Mouse (Mus musculus) hindlimb bud, embryonic 11.5 days (tissue): Measurements from ENCODE around the gene Gabpb2.
A peak's percentile ranks its signal among the peaks of the same experiment; 100 is the strongest.
"Not testable (repeated sequence)": the region's sequence is repeated elsewhere in the genome, so short reads cannot be mapped to it uniquely, and the experiment has no call there.

Experiments used
- DNase-seq: peaks from one replicate; pipeline ENCODE4 v3.0.0-alpha.2; 2012; ENCODE audit warnings: low read depth, low spot score; ENCODE audit errors: extremely low spot score

The Gabpb2 gene

DNA sequence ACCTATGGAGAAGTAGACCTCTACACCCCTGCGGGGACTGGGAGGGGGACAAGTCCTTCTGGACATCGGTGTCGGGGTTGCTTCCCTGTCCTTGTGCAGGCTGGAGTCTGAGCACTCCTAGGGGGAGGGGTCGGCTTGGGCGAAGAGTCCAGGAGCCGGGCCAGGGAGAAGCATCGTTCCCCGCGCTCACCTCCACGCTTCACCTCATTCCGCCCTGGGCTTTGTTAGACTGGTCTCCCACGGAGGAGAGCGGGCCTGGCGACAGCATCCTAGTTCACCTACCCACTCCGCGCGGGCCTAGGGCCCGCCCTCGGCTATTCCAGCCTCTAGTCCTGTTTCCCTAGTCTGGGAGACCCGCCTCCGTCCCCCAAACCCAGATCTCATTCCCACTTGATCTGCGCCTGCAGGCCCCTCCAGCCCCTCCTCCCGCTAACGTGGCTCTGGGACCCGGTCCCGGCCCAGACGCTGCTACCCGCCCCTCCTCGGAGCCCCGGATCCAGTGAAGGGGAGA, 56.6 kb downstream of the Gabpb2 start:
- DNase-seq: no peak

DNA sequence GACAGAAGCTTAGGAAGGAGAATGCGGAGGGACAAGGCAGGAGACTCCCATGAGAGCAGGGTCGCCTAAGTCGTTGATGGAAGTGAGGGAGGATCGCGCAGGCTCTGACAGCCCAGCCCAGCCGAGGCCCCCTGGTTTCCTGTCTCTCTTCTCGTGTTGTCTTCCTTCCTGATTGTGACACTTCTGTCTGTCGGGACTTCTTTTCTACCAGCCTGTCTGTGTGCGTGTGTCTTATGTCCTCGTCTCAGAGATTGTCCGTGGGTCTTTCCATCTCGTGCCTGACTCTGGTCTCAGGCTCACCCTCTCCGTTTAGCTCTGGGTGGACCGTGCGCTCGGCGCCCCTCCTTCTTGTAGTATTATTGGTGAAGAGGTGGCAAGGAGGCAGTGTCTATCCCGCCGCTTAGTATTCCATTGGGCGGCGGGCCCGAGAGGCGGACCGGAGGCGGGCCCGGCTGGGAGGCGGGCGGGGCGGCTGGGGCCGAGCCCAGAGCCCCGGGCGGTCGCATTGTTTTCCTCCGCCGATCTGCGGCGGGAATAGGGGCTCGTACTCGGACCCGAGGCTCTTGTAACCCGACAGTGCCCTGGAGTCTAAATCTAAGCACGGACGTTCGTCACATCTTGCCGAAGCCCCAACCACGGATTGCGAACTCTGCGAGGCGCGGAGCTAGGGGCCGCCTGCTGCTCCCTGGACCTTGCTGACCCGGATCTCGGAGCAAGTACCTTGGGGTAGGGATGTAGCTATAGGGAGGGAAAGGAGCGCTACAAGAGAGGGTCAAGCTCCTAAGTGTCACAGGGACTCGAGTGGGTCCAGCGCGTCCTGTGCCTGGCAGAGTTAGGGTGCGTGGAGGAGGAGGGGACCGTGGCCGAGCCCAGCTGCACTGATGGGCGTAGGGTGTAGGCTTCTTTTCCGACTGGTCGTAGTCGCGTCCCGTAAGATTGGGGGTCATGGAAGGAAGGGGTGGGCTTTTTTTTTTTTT, 57.4 kb downstream of the Gabpb2 start, which contains the start of gene Sema6c:
Gene Sema6c, plus strand, starts transcription at position 471 of the 977 bp plus-strand sequence.
- peak; percentile 66 for DNase-seq

DNA sequence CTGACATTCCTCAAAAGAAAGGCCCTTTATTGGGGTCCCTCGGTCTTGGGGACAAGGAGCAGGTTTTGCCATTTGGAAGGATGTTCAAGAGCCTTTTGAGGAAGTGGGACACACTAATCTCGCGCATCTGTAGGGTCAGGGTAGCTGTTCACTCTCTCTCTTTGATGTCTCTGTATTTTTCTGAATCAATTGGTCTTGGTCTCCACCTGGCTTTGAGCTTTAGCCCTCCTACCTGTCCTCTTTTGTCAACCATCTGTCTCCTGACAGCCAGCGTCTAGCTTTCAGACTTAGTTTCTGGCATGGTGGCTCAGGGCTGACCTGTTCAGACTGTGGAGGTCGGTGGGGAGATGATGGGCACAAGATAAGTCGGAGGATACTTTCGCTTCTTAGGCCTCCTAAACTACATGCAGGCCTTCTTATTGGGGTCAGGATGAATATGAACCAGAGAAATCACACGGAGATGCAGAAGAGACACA, 58.2 kb downstream of the Gabpb2 start:
- DNase-seq: no peak

DNA sequence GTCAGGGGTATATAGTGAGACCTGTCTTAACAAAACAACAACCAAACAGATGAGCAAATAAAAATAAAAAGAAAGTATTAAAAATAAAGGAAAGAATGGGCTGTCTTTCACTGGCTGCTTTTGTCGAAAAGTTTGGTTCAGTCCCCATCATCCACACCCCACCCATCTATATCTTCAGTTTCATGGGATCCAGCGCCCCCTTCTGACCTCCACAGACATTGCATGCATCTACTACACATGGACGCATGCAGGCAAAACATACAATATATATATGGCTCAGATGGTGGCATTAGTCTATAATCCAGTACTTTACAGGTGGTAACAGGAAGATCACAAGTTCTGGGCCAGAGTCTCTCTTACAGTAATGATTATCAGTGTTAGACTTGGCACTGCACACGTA, 63.8 kb downstream of the Gabpb2 start:
- no peak for DNase-seq

DNA sequence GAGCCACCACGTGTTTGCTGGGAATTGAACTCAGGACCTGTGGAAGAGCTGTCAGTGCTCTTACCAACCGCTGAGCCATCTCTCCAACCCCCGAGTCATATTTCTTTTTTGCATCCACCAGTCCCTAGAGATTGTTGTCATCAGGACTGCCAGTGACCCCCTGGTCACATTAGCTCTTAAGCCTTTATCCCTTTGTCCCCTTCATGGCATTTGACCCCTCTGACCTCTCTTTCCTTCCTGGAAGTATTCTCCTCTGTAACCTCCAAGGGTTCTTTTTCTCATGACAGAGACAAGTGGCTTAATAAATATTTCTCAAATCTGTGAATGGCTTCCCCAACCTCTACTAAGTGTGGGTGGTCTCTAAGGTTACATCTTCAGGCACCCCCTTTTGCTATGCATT, 69.8 kb downstream of the Gabpb2 start:
- no peak for DNase-seq

DNA sequence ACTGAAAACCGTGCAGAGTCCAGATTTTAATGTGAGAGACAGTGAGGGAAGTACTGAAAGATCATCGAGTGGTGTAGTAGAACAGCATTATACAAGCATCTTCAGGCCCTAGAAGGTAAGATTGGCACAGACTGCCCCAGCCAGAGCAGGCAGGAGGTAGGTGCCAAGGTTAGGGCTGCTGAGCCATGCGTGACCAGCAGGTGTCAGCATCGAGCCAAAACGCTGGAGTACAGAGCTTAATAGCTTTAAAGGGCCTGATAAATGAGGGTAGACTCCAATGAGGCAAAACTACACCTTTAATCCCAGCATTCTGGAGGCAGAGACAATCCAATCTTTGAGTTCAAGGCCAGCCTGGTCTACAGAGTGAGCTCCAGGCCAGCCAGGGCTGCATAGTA, 75.1 kb downstream of the Gabpb2 start:
- DNase-seq: peak; percentile 54

DNA sequence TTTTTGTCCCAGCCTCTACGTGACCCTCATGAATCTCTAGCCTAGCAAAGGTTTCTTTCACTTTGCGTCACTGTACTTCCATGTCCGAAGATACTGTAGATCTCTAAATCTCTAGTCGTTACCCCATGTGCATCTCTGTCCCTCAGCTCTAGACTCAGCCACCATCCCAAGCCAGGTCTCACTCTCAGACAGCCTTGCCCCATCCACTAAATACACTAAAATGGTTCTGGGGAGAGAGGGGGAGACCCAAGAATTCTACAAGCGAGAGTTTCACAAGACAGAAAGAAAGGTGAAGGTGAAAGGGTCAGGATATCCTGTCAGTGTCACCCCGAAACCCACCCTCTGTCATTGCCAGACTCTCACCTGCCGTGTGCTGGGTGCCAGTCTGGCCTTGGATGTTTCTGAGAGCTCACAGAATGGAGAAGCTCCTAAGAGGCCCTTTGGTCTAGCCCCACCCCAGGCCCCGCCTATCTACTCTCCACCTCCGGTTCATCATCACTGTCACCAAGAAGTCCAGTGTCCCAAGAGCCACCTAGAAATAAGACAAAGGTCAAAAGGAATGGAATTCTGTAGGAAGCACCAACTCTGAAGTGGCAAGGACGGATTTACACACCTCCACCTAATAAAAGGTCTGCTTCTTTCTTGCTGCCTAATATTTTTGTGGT, 75.6 kb downstream of the Gabpb2 start, which contains the start of gene Tnfaip8l2:
Gene Tnfaip8l2, minus strand, starts transcription at position 409 of the 665 bp plus-strand sequence.
- DNase-seq: no peak

DNA sequence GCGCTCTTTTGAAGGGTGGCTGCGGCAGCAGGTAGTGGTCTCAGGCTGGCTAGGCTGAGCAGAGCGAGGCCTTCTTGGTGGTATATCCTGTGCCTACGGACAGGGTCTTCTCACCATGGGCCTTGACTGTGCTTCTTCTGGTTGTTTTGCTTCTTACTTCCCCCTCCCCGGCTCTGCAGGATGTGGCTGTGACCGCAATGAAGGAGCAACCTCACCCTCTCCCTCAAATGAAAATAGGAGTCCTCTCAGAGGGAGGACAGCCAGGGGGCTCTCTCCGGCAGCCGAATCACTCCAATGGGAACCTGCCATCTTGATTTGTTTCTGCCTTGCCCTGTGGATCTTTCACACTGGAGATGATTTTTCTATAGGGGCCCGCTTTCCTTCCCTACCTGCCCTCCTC, 76.2 kb downstream of the Gabpb2 start:
- DNase-seq: no peak

DNA sequence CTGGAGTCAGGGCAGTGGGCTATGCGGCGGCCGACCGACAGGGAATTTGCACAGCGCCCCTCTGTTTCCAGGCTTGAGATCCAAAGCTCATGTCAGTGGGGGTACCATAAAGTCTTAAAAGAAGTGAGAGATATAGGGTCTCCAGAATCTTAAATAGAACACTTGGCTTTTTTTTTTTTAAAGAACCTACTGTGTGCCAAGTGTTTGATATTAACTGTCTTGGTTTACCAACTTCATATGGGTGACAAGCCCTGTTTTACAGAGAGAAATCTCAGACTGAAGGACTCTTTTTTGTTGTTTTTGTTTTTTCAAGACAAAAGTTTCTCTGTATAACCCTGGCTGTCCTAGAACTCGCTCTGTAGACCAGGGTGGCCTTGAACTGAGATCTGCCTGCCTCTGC, 76.9 kb downstream of the Gabpb2 start:
- DNase-seq: no peak

DNA sequence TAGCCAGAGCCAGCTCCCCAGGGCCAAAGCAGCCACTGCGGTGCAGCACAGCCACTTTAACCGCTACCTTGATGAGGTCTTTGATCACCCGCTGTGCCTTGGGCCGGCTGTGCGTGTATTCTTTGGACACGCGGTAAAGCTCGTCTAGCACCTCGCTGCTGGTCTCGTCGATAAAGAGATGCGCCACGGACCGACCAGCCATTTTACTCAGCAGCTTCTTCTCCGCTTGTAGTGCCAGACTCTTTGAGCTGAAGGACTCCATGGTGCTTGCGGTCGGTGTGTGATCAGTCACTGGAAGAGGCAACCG, 77.5 kb downstream of the Gabpb2 start:
- no peak for DNase-seq

DNA sequence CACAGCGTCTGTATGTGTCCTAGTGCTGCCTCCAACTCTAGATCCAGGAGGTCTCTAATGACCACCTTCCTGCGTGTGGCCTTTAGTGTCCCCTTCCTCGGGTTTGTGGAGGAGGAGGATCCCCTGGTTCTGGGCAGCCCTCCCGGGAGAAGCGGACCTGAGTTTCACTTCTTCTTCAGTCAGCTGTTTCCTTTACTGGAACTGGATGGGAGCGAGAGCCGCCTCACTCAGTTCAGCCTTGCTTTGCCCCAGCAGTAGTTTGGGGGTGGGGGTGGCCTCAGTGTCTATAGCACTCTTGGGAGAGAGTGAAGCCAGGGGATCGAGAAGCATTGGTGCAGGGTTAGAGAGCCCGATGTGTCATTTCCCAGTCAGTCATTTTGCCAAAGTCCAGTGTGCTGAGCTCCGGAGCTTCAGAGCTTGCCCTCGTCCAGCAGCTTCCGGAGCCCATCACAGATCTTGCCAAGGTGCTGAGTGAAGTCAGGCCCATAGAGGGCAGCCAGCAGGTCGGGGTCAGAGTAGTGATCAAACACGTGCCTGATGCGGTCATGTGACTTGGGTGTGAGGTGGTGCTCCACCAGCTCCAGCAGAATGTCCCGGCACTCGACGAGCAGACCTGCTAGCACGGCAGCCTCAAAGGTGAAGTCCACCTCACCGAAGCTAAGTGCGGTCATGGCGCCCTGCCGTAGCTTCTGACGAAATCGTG, 78.0 kb downstream of the Gabpb2 start:
- DNase-seq: no peak

DNA sequence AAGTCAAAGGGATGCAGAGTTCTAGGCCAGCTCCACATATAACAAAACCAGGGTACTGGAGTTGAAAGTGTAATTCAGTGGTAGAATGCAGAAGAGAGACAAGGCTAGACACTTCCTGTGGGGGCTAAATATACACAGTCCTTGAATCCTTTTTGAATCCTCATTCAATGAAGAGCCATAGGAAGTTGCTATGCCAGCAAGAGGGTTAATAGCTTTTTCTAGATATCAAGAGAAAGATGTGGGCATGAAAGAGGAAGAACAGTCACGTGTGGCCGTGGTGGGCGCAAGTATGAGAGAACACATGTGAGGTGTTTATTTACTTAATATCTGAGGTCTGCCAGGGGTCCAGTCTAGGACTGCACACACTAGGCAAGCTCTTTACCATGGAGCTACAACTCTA, 81.4 kb downstream of the Gabpb2 start:
- no peak for DNase-seq

DNA sequence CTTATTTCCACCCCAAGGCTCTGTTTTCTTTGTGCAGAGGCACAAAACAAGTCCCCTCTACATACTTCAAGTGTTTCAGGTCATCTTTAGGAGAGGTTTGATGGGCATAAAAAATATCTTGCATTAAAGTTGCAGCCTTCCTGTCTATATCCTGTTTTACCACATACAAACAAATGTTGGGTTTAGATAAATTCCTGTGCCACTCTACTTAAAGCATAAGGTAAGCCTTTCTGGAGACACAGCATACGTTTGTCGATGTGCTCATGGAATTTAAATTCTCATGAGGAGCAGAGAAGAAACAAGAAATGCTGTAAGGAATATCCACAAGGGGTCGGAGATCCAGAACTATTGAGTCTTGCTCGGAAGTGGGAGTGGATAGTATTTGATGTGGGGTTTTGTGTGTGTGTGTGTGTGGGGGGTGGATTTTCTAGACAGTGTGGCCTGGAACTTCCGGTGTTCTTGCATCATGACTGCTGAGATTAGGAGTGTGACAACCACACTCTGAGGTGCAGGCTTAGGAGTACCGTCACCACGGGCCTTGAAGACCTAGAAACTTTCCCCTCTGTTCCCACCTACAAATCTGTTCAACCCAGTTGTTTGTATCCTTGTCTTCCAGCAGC, 82.2 kb downstream of the Gabpb2 start:
- DNase-seq: no peak

DNA sequence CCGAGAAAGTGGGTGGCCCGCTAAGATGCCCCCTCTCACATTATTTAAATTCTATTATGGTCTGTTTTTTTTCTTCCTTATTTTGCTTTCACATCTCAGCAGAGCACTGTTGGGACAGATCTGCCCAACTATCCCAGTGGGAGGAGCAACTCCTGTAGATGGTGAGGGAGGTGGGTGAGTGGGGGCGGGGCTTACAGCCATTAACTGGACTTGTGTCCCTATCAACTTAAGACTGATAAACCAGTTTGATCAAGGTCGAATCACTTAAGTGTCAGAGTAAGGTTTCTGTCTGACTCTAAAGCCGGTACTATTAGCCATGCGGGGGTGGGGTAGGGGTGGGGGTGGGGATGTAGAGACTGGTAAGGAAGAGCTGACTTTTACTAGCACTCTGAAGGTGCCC, 82.7 kb downstream of the Gabpb2 start:
- no peak for DNase-seq

DNA sequence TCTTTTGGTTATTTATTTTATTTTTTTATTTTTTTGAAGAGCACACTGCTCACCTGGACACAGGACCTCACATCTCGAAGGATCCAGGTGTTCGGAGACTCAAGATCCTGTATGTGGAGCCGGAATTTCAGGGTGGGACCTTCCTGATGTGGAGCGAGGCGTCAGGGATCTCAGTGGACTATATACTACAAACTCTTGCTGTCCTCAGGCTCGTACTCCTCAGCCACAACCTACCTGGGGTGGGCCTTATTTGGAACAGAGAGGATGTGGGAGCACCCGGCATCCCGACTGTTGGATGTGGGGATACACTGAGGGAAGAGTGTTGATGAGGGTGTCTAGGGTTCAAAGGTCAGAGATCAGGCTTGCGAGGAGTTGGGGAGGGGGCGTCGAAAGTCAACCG, 83.6 kb downstream of the Gabpb2 start:
- not testable (repeated sequence) for DNase-seq

DNA sequence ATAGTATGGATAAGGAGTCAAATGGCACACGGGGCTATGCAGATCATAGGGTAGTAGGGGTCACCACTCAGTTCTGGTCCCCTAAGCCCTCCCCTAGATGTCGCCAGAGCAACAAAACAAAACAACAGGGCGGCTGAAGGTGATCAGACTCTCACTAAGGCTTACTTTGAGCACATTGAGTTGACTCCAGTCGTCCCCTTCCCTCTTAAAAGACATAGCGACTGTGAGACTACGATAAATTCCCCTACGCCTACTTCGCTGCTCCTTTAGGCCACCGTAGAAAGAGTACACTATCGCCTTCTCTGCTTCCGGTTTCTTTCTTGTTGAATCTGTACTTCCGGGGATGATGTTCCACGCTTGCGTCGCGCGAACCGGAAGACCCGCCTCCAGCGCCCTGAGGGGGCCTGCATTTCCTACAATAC, 84.0 kb downstream of the Gabpb2 start, which contains the start of the genes Scnm1 and Lysmd1:
Gene Scnm1, minus strand, starts transcription at position 332 of the 422 bp plus-strand sequence.
Gene Lysmd1, plus strand, starts transcription at position 409 of the 422 bp plus-strand sequence.
- DNase-seq: peak; percentile 94

DNA sequence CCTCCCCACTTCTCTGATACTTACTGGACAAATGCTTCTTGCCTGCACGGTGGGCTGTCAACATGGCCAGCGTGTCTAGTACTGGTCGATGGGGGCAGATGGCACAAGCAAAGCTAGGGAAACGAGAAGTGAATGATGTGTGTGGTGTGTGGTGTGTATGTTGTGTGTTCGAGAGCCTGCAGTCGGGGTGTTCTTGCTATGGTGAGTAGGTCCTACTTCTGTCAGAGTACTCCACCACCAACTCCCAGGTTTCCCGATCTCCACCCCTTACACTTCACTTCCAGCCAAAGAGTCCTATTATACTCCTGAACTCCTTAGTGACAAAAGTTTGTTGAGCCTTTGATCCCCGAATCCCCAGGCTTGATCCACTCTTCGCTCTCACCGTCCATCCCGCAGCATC, 84.5 kb downstream of the Gabpb2 start:
- no peak for DNase-seq

DNA sequence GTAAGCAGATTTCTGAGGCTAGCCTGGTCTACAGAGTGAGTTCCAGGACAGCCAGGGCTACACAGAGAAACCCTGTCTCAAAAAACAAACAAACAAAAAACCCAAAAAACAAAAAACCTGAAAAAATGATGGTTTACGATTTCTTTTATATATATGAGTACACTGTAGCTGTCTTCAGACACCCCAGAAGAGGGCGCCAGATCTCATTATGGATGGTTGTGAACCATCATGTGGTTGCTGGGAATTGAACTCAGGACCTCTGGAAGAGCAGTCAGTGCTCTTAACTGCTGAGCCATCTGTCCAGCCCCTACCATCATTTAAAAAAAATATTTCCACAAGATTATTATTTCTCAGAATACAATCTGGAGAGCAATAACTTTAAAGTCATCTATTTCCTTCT, 85.3 kb downstream of the Gabpb2 start:
- DNase-seq: not testable (repeated sequence)
